Mouse (Mus musculus) cerebellum, adult 8-10 months (tissue): ENCODE data around the gene Zmym3.

ENCODE experiments used
- DNase-seq: peaks from one replicate; pipeline ENCODE4 v3.0.0; 2022

The Zmym3 gene

GRCm38 (mm10) chrX:101420700-101421095, at the start of gene Zmym3:
TSS of gene Zmym3 (minus strand) at chrX:101420849.
- no peak for DNase-seq

- no peak for DNase-seq
These were observed 30.9 kb upstream of the Zmym3 start for GRCm38 (mm10) chrX:101451591-101451990.

GRCm38 (mm10) chrX:101451147-101451546, 30.5 kb upstream of the Zmym3 start:
- no peak for DNase-seq

- DNase-seq, result no peak
These were observed 28.3 kb upstream of the Zmym3 start, which contains the start of gene Itgb1bp2 for GRCm38 (mm10) chrX:101448886-101449475. TSS of gene Itgb1bp2 (plus strand) at chrX:101449088.

GRCm38 (mm10) chrX:101429976-101430375, 9.3 kb upstream of the Zmym3 start:
- DNase-seq, result no peak

GRCm38 (mm10) chrX:101429142-101429949, 8.7 kb upstream of the Zmym3 start, which contains the start of gene Nono:
TSS of gene Nono (plus strand) at chrX:101429318.
- DNase-seq, result peak; percentile 73

GRCm38 (mm10) chrX:101428785-101429141, 8.1 kb upstream of the Zmym3 start:
- no peak for DNase-seq

GRCm38 (mm10) chrX:101427774-101428173, 7.1 kb upstream of the Zmym3 start:
- peak; percentile 17 for DNase-seq

GRCm38 (mm10) chrX:101423462-101423861, 2.8 kb upstream of the Zmym3 start:
- no peak for DNase-seq

- peak; percentile 82 for DNase-seq
These were observed 637 bp downstream of the Zmym3 start for GRCm38 (mm10) chrX:101419725-101420699.

GRCm38 (mm10) chrX:101418946-101419724, 1.5 kb downstream of the Zmym3 start:
- DNase-seq, result peak; percentile 55

- no peak for DNase-seq
These were observed 24.2 kb downstream of the Zmym3 start for GRCm38 (mm10) chrX:101396459-101396858.

GRCm38 (mm10) chrX:101394341-101394740, 26.3 kb downstream of the Zmym3 start:
- no peak for DNase-seq

- DNase-seq, result no peak
These were observed 31.6 kb downstream of the Zmym3 start for GRCm38 (mm10) chrX:101388866-101389537.

- no peak for DNase-seq
These were observed 34.4 kb downstream of the Zmym3 start for GRCm38 (mm10) chrX:101386222-101386621.

GRCm38 (mm10) chrX:101384439-101385137, 36.1 kb downstream of the Zmym3 start:
- DNase-seq, result peak; percentile 23

- DNase-seq, result no peak
These were observed 37.2 kb downstream of the Zmym3 start for GRCm38 (mm10) chrX:101383455-101383854.

- DNase-seq, result no peak
These were observed 40.9 kb downstream of the Zmym3 start for GRCm38 (mm10) chrX:101379744-101380143.

GRCm38 (mm10) chrX:101377076-101377475, 43.6 kb downstream of the Zmym3 start:
- DNase-seq, result no peak

GRCm38 (mm10) chrX:101376190-101376968, 44.3 kb downstream of the Zmym3 start, which contains the start of gene Gjb1:
TSS of gene Gjb1 (plus strand) at chrX:101376378.
- no peak for DNase-seq
